Mouse (Mus musculus): ENCODE measurements around the gene Ncl. TPM values are rescaled to one million over a fixed set of nuclear protein-coding genes. Genes with fewer than 3 reads are reported as not detected.

The Ncl gene
- 453 and 465 TPM in 2 replicates for polyA plus RNA-seq (2016; fragmentation: Nextera tagmentation; extraction: Ambion mirVana)

DNA sequence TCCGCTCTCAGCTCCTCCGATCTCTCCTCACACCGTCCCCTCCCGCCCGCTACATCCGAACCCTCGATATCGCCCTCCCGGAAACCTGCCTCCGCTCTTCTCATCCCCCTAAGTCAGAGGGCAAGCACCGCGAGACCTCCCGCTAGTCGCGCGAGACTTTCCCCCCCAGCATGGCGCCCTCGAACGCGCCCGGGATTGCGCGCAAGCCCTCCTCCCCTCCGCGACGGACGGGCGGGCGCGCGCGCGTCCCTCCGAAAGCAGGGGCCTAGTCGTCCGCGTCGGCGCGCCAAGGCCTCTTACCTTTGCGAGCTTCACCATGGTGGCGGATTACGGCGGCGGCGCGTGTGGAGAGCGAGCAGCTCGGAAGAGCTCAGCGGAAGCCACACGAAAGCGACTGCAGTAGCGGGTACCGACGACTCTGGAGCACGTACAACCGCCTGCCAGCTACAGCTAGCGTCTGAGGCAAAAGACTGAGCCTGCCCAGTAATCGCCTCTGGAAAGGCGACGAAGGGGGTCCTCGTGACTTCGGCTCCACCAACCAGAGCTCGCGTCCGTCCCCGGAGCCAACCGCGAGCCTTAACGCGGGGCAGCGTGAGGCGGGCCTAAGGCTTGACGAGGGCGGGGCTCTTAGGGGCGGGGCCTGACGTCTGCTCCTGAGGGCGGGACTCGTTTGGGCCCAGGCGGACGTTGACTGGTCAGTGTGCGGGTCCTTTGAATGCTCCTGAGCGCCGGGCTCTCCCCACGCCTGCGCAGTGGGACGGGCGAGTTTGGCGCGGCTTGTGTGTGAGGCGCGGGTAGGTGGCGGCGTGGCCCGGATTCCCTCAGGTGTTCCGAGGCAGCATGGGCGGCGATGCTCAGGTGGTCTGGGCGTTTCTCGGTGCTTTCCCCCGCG, at the start of gene Ncl:
TSS of gene Ncl (minus strand) at position 495 of the 892 bp plus-strand sequence.
- Histone ChIP-seq H3K27ac (peak within 1 kb of the TSS; percentile 99), H3K9me3 (no peaks in the 10 kb centered on the region), H3K4me1 (peaks cover 28% of the 10 kb centered on the region), H3K4me2 (peak within 1 kb of the TSS; percentile 88), H3K36me3 (replicated peaks) (peaks cover 31% of the 10 kb centered on the region), H3K27me3 (no peaks in the 10 kb centered on the region), H3K9ac (peak within 1 kb of the TSS; percentile 91), H3K4me3 (replicated peaks) (peak within 1 kb of the TSS; percentile 88)
- under 1% methylated on average over 102 of the region's 102 CpGs for WGBS
- ATAC-seq (ENCODE audit: low FRiP score): peak; percentile 99

DNA sequence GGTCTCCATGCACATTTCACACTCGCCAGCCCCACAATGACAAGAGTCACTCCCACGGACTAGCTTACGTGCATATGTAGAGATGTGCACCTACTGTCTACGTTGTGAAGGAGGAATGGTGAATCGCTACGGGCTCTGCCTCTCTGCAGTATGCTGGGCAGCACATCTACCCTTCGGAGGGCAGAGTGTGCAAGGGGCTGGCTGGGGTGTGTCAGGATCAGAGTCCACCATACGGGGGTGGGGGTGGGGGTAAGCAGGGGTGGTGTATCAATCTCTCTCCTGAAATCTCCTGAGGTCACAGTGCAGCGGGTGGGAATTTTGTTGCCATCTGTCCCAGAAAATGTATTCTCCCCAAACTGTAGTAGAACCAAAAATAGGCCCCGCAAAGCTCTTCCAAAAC, 49.3 kb upstream of the Ncl start:
- Histone ChIP-seq H3K9me3 (0 out of 2 replicates have a peak, but pooled peaks cover 3% of the 10 kb centered on the region), H3K27me3 (no peaks in the 10 kb centered on the region), H3K4me2 (no peak overlapping the region), H3K4me1 (no peaks in the 10 kb centered on the region), H3K9ac (no peak overlapping the region), H3K27ac (no peak overlapping the region), H3K36me3 (replicated peaks) (no peaks in the 10 kb centered on the region), H3K4me3 (replicated peaks) (no peak overlapping the region)
- ATAC-seq (ENCODE audit: low FRiP score): no peak
- WGBS: 89% methylated on average over 10 of the region's 10 CpGs

DNA sequence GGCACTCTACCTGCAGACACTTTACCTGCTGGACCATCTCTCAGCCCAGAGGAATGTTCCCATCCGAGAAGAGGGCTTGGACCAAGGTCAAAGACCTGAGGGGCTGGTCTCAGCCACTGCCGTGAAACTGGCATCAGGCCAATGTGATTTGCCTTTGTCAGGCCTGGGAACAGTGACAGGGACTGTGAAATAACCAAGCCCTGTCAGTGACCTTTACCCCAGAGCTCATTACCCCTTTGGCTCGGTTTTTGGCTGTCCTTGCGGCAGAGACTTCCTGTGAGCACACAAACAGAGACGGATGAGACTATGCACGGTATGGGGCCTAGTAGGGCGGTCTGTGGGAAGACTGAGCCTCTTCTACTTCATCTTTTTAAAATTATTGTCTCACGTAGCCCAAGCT, 47.7 kb upstream of the Ncl start:
- no peak overlapping the region for H3K27ac ChIP-seq
- WGBS: 80% methylated on average over 8 of the region's 8 CpGs
- 0 out of 2 replicates have a peak, but pooled peaks cover 3% of the 10 kb centered on the region for H3K9me3 ChIP-seq
- H3K4me3 ChIP-seq (replicated peaks): no peak overlapping the region
- no peak overlapping the region for H3K4me2 ChIP-seq
- no peak for ATAC-seq (ENCODE audit: low FRiP score)
- H3K4me1 ChIP-seq: no peaks in the 10 kb centered on the region
- no peak overlapping the region for H3K9ac ChIP-seq
- H3K36me3 ChIP-seq (replicated peaks): no peaks in the 10 kb centered on the region
- H3K27me3 ChIP-seq: no peaks in the 10 kb centered on the region

DNA sequence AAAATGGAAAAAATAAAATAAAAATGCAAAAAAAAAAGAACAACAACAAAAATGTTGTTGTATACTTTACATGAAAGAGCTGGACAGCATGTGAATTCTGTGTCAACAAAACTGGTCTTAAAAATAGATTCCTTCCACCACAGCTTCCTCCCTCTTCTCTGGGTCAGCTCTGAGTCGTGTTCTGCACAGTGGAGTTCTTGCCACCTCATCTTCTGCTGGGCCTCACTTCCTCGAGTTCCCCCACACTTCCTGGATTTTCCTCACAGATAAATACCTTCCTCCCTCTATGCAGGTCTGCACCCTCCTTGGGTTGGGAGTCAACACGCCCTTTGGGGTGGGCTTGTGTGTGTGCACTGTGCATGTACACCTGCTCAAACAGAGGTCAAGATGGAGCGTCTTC, 47.1 kb upstream of the Ncl start:
- Histone ChIP-seq H3K4me1 (no peaks in the 10 kb centered on the region), H3K27me3 (no peaks in the 10 kb centered on the region), H3K9me3 (0 out of 2 replicates have a peak, but pooled peaks cover 3% of the 10 kb centered on the region), H3K4me2 (no peak overlapping the region), H3K27ac (no peak overlapping the region), H3K36me3 (replicated peaks) (no peaks in the 10 kb centered on the region), H3K9ac (no peak overlapping the region), H3K4me3 (replicated peaks) (no peak overlapping the region)
- 87% methylated on average over 4 of the region's 4 CpGs for WGBS
- ATAC-seq (ENCODE audit: low FRiP score): no peak

DNA sequence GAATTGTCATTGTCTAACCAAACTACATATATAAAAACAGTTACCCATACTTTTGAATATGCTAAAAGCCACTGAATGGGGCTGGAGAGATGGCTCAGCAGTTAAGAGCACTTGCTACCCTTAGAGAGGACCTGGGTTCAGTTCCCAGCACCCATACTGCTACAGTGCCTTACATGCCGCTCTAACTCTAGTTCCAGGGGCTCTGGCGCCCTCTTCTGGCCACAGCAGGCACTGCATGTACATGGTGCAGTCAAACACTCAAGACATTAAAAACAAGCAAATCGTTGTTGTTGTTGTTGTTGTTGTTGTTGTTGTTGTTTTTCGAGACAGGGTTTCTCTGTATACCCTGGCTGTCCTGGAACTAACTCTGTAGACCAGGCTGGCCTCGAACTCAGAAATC, 45.6 kb upstream of the Ncl start:
- H3K4me1 ChIP-seq: no peaks in the 10 kb centered on the region
- no peak overlapping the region for H3K4me2 ChIP-seq
- 61% methylated on average over 5 of the region's 5 CpGs for WGBS
- H3K27ac ChIP-seq: no peak overlapping the region
- no peaks in the 10 kb centered on the region for H3K27me3 ChIP-seq
- no peaks in the 10 kb centered on the region for H3K36me3 ChIP-seq (replicated peaks)
- no peak overlapping the region for H3K9ac ChIP-seq
- no peak overlapping the region for H3K4me3 ChIP-seq (replicated peaks)
- ATAC-seq (ENCODE audit: low FRiP score): no peak
- 0 out of 2 replicates have a peak, but pooled peaks cover 3% of the 10 kb centered on the region for H3K9me3 ChIP-seq

DNA sequence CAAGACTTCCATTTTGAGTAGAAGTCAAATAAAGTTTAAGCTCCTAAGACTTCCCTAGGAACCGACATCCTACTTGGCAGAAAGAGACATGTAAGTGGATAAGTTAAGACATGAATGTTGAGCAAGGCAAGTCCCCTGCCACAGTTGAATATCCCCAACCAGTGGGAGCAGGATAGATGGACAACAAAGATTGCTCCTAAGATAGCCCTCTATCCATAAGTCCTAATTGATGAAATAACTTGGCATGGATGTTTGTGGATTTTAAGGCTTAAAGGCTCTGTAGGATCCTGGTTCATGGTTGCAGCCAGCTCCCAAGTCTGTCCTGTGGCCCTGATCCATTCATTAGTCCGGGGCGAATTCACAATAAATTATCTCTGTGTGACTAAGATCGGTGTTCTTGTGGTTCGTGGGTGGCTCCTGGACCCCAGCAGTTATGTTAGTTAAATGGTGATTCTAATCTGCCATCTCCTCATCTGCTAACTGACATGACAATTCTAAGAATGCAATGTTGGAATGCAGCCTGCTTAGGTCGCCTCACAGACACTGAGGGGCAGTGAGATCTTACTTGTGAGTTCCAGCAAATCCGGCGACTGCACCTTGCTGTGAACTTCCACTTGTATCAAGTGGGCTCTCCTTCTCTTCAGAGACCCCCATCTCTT, 41.0 kb upstream of the Ncl start:
- no peak for ATAC-seq (ENCODE audit: low FRiP score)
- Histone ChIP-seq H3K9ac (no peak overlapping the region), H3K36me3 (replicated peaks) (no peaks in the 10 kb centered on the region), H3K27me3 (no peaks in the 10 kb centered on the region), H3K27ac (no peak overlapping the region), H3K9me3 (0 out of 2 replicates have a peak, but pooled peaks cover 3% of the 10 kb centered on the region), H3K4me1 (no peaks in the 10 kb centered on the region), H3K4me2 (no peak overlapping the region), H3K4me3 (replicated peaks) (no peak overlapping the region)
- WGBS: 88% methylated on average over 8 of the region's 8 CpGs

DNA sequence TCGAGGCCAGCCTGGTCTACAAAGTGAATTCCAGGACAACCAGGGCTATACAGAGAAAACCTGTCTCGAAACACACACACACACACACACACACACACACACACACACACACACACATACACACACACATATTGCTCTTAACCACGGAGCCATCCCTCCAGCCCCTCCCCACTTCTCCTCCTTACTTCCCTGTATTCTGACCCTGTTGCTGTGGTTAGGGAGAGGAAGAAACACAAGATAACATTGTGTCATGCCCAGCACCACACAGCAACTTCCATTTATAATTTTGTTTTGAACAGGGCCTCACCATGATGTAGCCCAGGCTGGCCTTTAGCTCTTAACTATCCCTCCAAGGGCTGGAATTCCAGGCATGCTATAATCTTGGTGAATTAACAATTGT, 40.1 kb upstream of the Ncl start:
- no peaks in the 10 kb centered on the region for H3K36me3 ChIP-seq (replicated peaks)
- no peaks in the 10 kb centered on the region for H3K4me1 ChIP-seq
- no peak overlapping the region for H3K27ac ChIP-seq
- no peak overlapping the region for H3K4me3 ChIP-seq (replicated peaks)
- no peak for ATAC-seq (ENCODE audit: low FRiP score)
- no peak overlapping the region for H3K4me2 ChIP-seq
- no peaks in the 10 kb centered on the region for H3K9me3 ChIP-seq
- H3K9ac ChIP-seq: no peak overlapping the region
- H3K27me3 ChIP-seq: no peaks in the 10 kb centered on the region
- WGBS: 100% methylated on average over 1 of the region's 3 CpGs

DNA sequence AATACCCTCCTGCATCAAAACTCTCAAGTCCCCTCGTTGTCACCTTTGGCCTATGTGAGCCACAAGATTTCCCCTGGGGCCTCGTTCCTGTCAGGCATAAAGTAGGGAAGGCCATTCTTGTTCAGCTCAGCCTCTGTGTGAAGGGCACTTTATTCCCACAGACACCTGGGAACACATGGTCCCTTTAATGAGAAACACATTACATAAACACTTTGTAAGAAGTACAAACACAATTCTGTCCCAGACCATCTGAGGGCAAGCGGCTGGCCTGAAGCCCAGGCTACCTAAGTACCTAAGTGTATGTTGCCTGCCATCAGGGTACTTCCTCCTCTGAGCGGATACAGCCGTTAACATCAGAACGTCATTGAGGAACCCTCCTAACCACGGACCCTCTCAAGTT, 39.0 kb upstream of the Ncl start:
- H3K36me3 ChIP-seq (replicated peaks): no peaks in the 10 kb centered on the region
- no peaks in the 10 kb centered on the region for H3K9me3 ChIP-seq
- no peaks in the 10 kb centered on the region for H3K4me1 ChIP-seq
- no peak for ATAC-seq (ENCODE audit: low FRiP score)
- H3K9ac ChIP-seq: no peak overlapping the region
- H3K27me3 ChIP-seq: no peaks in the 10 kb centered on the region
- H3K4me2 ChIP-seq: no peak overlapping the region
- 74% methylated on average over 7 of the region's 7 CpGs for WGBS
- no peak overlapping the region for H3K4me3 ChIP-seq (replicated peaks)
- no peak overlapping the region for H3K27ac ChIP-seq

DNA sequence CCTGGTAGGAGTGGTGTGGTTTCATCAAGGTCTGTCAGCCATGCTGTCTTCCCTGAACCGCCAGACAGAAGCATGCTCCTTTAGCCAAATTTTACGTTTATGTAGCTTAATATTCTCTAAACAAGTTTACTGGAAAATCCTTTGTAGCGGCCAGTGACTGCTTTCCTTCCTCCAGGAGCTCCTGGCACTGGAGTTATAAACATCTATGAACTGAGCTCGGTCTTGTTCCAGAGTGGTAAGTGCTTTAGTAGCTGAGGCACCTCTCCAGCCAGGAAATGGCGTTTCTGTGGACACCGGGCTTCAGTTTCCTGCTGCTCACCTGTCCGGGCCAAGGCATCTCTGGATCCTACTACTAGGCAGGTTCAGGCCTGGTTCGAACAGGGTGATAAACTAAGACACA, 38.4 kb upstream of the Ncl start:
- WGBS: 84% methylated on average over 8 of the region's 8 CpGs
- H3K9ac ChIP-seq: no peak overlapping the region
- H3K4me2 ChIP-seq: no peak overlapping the region
- no peaks in the 10 kb centered on the region for H3K27me3 ChIP-seq
- no peak overlapping the region for H3K4me3 ChIP-seq (replicated peaks)
- no peaks in the 10 kb centered on the region for H3K9me3 ChIP-seq
- no peak overlapping the region for H3K27ac ChIP-seq
- no peaks in the 10 kb centered on the region for H3K4me1 ChIP-seq
- no peaks in the 10 kb centered on the region for H3K36me3 ChIP-seq (replicated peaks)
- no peak for ATAC-seq (ENCODE audit: low FRiP score)

DNA sequence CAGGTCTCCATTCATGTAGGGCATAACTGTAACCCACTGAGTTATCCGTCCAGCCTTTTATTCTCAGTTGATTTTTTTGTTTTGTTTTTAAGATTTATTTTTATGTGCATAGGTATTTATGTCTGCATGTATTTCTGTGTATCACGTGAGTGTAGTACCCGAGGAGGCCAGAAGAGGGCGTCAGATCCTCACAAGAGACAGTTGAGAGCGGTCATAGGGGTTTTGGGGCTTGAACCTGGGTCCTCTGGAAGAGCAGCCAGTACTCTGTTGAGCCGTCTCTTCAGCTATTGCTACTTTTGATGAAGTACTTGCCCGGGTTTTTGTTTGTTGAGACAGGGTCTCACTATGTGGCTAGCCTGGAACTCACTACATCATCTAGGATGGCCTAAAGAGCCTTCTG, 36.7 kb upstream of the Ncl start:
- no peaks in the 10 kb centered on the region for H3K27me3 ChIP-seq
- H3K36me3 ChIP-seq (replicated peaks): no peaks in the 10 kb centered on the region
- H3K9me3 ChIP-seq: no peaks in the 10 kb centered on the region
- no peak overlapping the region for H3K27ac ChIP-seq
- H3K4me2 ChIP-seq: no peak overlapping the region
- no peak for ATAC-seq (ENCODE audit: low FRiP score)
- 75% methylated on average over 7 of the region's 7 CpGs for WGBS
- no peaks in the 10 kb centered on the region for H3K4me1 ChIP-seq
- no peak overlapping the region for H3K9ac ChIP-seq
- H3K4me3 ChIP-seq (replicated peaks): no peak overlapping the region

DNA sequence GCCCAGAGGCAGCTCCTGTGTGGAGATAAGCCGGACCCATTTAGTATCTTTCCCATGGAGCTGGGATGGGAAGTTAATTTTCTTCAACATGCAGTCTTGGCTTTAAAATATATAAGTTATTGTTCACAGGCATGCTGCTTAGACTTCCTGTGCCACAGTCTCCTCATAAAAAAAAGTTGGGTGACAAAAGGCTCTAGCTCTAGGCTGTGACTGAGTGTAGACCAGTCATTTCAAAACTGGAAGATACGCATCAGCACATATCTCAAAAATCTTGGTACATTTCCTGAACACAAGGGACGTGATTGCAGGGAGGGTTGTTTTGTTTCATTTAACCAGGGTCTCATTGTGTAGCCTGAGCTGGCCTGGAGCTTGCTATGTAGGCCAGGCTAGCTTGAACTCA, 35.0 kb upstream of the Ncl start:
- H3K27me3 ChIP-seq: no peaks in the 10 kb centered on the region
- no peak overlapping the region for H3K9ac ChIP-seq
- H3K4me3 ChIP-seq (replicated peaks): no peak overlapping the region
- no peak for ATAC-seq (ENCODE audit: low FRiP score)
- no peaks in the 10 kb centered on the region for H3K4me1 ChIP-seq
- H3K4me2 ChIP-seq: no peak overlapping the region
- no peak overlapping the region for H3K27ac ChIP-seq
- 87% methylated on average over 3 of the region's 3 CpGs for WGBS
- no peaks in the 10 kb centered on the region for H3K9me3 ChIP-seq
- H3K36me3 ChIP-seq (replicated peaks): no peaks in the 10 kb centered on the region

DNA sequence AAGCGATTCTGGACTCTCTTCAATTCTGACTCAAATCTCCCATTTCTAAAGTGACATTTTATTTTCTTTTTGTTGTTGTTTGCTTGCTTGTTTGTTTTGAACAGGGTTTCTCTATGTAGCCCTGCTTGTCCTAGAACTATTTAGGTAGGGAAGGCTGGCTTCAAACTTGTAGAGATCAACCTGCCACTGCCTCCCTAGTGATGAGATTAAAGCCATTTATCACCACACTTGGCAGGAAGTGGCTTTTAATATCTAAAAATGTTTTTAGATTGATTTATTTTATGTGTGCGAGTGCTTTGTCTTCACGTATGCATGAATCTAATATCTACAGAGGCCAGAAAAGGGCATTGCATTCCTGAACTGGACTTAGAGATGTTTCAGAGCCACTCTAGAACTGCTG, 34.0 kb upstream of the Ncl start:
- WGBS: 92% methylated on average over 3 of the region's 3 CpGs

More for the DNA sequence above, 34.0 kb upstream of the Ncl start:
- no peaks in the 10 kb centered on the region for H3K27me3 ChIP-seq
- no peak overlapping the region for H3K27ac ChIP-seq
- H3K9me3 ChIP-seq: no peaks in the 10 kb centered on the region
- ATAC-seq (ENCODE audit: low FRiP score): no peak
- no peaks in the 10 kb centered on the region for H3K36me3 ChIP-seq (replicated peaks)
- no peaks in the 10 kb centered on the region for H3K4me1 ChIP-seq
- H3K4me2 ChIP-seq: no peak overlapping the region
- no peak overlapping the region for H3K9ac ChIP-seq
- no peak overlapping the region for H3K4me3 ChIP-seq (replicated peaks)
